Mouse (Mus musculus) cerebellum, adult (tissue): ENCODE data around the gene Mybphl.

ENCODE experiments used
- ATAC-seq: cut with Nextera tagmentation; 2 replicates; pipeline ENCODE4 v1.9.2; 2017; ENCODE audit warnings: mild to moderate bottlenecking, moderate library complexity, mixed read lengths; ENCODE audit not compliant: insufficient number of reproducible peaks, low FRiP score, low TSS enrichment

The Mybphl gene

GRCm38 (mm10) chr3:108364270-108364995 is at the start of gene Mybphl:
TSS of gene Mybphl (plus strand) at chr3:108364911.
- no peak for ATAC-seq

GRCm38 (mm10) chr3:108318517-108318916 is 46.2 kb upstream of the Mybphl start:
- no peak for ATAC-seq

- no peak for ATAC-seq
Observed at GRCm38 (mm10) chr3:108321671-108322070, 43.0 kb upstream of the Mybphl start.

GRCm38 (mm10) chr3:108322136-108322535 is 42.6 kb upstream of the Mybphl start:
- ATAC-seq = no peak

GRCm38 (mm10) chr3:108322962-108323361 is 41.7 kb upstream of the Mybphl start:
- no peak for ATAC-seq

- no peak for ATAC-seq
Observed at GRCm38 (mm10) chr3:108324837-108325236, 39.9 kb upstream of the Mybphl start.

GRCm38 (mm10) chr3:108325521-108325920 is 39.2 kb upstream of the Mybphl start:
- ATAC-seq = no peak

GRCm38 (mm10) chr3:108327275-108327674 is 37.4 kb upstream of the Mybphl start:
- ATAC-seq = no peak

- no peak for ATAC-seq
Observed at GRCm38 (mm10) chr3:108327916-108328315, 36.8 kb upstream of the Mybphl start.

- no peak for ATAC-seq
Observed at GRCm38 (mm10) chr3:108328441-108328841, 36.3 kb upstream of the Mybphl start.

GRCm38 (mm10) chr3:108330812-108331211 is 33.9 kb upstream of the Mybphl start:
- no peak for ATAC-seq

- ATAC-seq = no peak
Observed at GRCm38 (mm10) chr3:108336878-108337277, 27.8 kb upstream of the Mybphl start.

GRCm38 (mm10) chr3:108341040-108341439 is 23.7 kb upstream of the Mybphl start:
- ATAC-seq = no peak

GRCm38 (mm10) chr3:108342185-108342584 is 22.5 kb upstream of the Mybphl start:
- no peak for ATAC-seq

GRCm38 (mm10) chr3:108345855-108346254 is 18.9 kb upstream of the Mybphl start:
- ATAC-seq = no peak

- ATAC-seq = no peak
Observed at GRCm38 (mm10) chr3:108348376-108348775, 16.3 kb upstream of the Mybphl start.

- no peak for ATAC-seq
Observed at GRCm38 (mm10) chr3:108355245-108355644, 9.5 kb upstream of the Mybphl start.

GRCm38 (mm10) chr3:108357051-108357450 is 7.7 kb upstream of the Mybphl start:
- no peak for ATAC-seq

GRCm38 (mm10) chr3:108358445-108358844 is 6.3 kb upstream of the Mybphl start:
- 0 out of 2 replicates have a peak, but pooled peaks have one; percentile 7 for ATAC-seq

- no peak for ATAC-seq
Observed at GRCm38 (mm10) chr3:108360894-108361293, 3.8 kb upstream of the Mybphl start.

- ATAC-seq = no peak
Observed at GRCm38 (mm10) chr3:108363626-108364025, 1.1 kb upstream of the Mybphl start.

- ATAC-seq = no peak
Observed at GRCm38 (mm10) chr3:108367173-108367572, 2.5 kb downstream of the Mybphl start.
